In the genomic region with DNA sequence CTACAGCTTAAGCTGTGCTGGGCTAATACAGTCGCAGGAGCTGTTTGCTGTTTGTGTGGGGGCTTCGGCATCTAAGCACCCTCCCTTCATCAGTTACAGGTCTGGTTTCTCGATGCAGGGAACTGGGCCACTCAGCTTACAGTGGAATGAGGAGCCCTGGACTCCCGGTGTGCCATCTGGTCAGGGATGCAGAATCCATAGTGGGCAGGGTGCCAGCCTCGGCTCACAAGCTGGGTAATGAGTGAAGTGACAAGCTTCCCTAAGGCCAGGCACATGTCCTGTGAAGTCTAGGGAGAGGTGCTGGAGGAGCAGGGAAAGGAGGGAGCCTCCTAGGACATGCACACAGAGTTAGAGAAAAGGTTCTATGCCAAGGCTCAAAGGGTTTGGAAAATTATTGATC, we compare ENCODE assay signal across 10 mouse cellular contexts.
DNase-seq lines count a peak whose midpoint lies in the region; ATAC-seq lines count a peak whose summit lies in the region.
"Had no signal": no experiment of that assay in that cellular context is flagged by ENCODE, and none has a peak within 500 bp of the region (broad histone marks: within the 10 kb centered on the region; RNA-seq: fewer than 3 reads in every experiment).

No protein-coding gene starts in this region.

- H3K9ac ChIP-seq in heart, embryonic 13.5 days, result peak overlapping the region; percentile 28; the same call in 1 of the 2 replicates
- no peak overlapping the region for H3K9ac ChIP-seq in intestine, embryonic 15.5 days

- peak overlapping the region; percentile 21; the same call in 1 of the 2 replicates for H3K27ac ChIP-seq in heart, embryonic 13.5 days (replicated peaks)
- H3K27ac ChIP-seq in intestine, embryonic 15.5 days, result no peak overlapping the region

- H3K4me2 ChIP-seq in heart, embryonic 13.5 days, result no peak overlapping the region
- H3K4me2 ChIP-seq in intestine, embryonic 15.5 days (replicated peaks), result no peak overlapping the region

- WGBS in heart, embryonic 13.5 days, result 50% methylated on average over 5 of the region's 5 CpGs
- WGBS in intestine, embryonic 15.5 days, result 74% methylated on average over 5 of the region's 5 CpGs

- H3K27me3 ChIP-seq in heart, embryonic 13.5 days (replicated peaks), result no peaks in the 10 kb centered on the region
- H3K27me3 ChIP-seq in intestine, embryonic 15.5 days (replicated peaks), result no peaks in the 10 kb centered on the region

- H3K4me3 ChIP-seq in heart, embryonic 13.5 days, result no peak overlapping the region
- H3K4me3 ChIP-seq in intestine, embryonic 15.5 days (replicated peaks), result no peak overlapping the region

- ATAC-seq in heart, embryonic 13.5 days (ENCODE audit: extremely low read depth, insufficient number of reproducible peaks, low FRiP score, low TSS enrichment), result no peak
- ATAC-seq in intestine, embryonic 15.5 days, result no peak

- DNase-seq in heart, adult 9 months (ENCODE audit: low spot score in 2 of 2), result no peak
- DNase-seq in retina, adult 2 months (ENCODE audit: low read depth, low spot score), result peak; percentile 49
- DNase-seq in retina, embryonic 14.5 days (ENCODE audit: low spot score), result no peak
- peak; percentile 39 to 81 for DNase-seq in cerebellum, postnatal 4 days (ENCODE audit: low spot score in 2 of 2)
- peak; percentile 89 for DNase-seq in retina, postnatal 1 day
- DNase-seq in spleen, adult 18-20 months, result no peak
- DNase-seq: lung, adult 2 months; thymus, adult 2 months had no signal

- H3K36me3 ChIP-seq in heart, embryonic 13.5 days, result no peaks in the 10 kb centered on the region
- no peaks in the 10 kb centered on the region for H3K36me3 ChIP-seq in intestine, embryonic 15.5 days

- no peaks in the 10 kb centered on the region for H3K9me3 ChIP-seq in heart, embryonic 13.5 days
- H3K9me3 ChIP-seq in intestine, embryonic 15.5 days, result no peaks in the 10 kb centered on the region

- peaks cover 61% of the 10 kb centered on the region for H3K4me1 ChIP-seq in heart, embryonic 13.5 days
- no peaks in the 10 kb centered on the region for H3K4me1 ChIP-seq in intestine, embryonic 15.5 days (replicated peaks)

Comparison
In these comparisons a context has a peak if more than half of its experiments do, and no peak if none do; other contexts are left out.
1. DNase-seq: peak in retina, adult 2 months (single experiment), cerebellum, postnatal 4 days (2 of 2) and retina, postnatal 1 day (single experiment); none in heart, adult 9 months (0 of 2), retina, embryonic 14.5 days (single experiment) and spleen, adult 18-20 months (0 of 2).